Mouse (Mus musculus): Measurements from ENCODE around the gene Atf3.
"Not testable (repeated sequence)": the region's sequence is repeated elsewhere in the genome, so short reads cannot be mapped to it uniquely, and the experiment has no call there.

Gene Atf3

DNA sequence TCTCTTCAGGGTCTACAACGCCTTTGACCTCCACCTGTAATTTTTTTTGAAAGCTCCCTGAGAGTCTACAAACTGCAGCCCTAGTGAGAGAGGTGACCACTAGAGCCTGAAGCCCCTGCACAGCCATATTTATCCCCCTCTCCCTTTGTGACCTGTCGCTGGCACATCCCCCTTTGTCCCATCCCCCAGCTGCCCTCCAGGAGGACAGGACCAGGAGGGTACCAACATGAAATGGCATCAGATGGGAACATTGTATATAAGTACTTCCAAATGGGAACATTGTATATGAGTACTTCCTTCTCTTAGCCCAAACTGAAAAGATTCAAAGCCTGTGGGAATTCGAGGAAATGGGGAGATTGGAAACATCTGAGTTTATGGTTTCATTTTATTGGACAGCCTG is 53.1 kb downstream of the Atf3 start, which contains the start of gene Fam71a:
TSS of gene Fam71a (minus strand) at position 101 of the 400 bp plus-strand sequence.
- DNase-seq (ENCODE audit: extremely low read depth, insufficient read length, low spot score), result no peak

DNA sequence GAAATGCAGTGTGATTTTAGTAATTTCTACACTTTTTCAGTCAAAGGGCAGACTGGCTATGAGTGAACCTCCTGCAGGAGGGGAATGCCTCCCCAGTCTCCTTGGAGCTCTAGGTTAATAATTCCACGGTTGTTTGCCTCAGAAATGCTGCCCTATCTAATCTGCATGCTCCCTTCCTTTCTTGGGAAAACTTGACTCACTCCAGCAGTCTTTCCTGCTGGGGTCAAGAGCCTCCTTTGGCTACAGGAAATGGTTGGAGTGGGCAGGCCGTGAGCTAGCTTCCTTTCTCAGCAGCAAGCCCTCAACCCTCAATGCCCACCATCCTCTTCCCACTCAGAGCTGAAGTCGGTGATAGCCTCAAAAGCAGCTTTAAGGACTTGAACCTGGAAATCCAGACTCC is 63.5 kb downstream of the Atf3 start:
- DNase-seq (ENCODE audit: extremely low read depth, insufficient read length, low spot score), result no peak

DNA sequence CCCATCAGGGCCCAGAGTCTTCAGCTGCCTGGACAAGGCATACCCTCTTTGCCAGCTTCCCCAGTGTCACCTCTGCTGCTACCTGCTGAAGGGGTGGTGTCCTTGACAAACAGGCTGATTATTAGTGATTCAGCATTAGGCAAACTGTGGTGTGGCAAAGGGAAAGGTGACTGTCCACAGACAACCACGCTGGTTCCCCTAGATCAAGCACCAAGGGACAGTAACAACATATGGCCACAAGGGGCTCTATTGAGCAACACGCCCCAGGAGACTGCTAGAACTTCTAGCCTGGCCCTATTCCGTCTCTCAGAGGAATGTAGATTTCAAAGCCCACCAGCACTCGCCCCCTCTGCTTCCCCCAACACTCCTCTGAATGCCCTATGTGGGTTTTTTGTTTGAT is 64.8 kb downstream of the Atf3 start:
- DNase-seq (ENCODE audit: extremely low read depth, insufficient read length, low spot score), result no peak

GRCm38 (mm10) chr1:191150924-191151605 is 66.8 kb downstream of the Atf3 start:
- no peak for DNase-seq (ENCODE audit: extremely low read depth, insufficient read length, low spot score)

GRCm38 (mm10) chr1:191149489-191149888 is 68.3 kb downstream of the Atf3 start:
- DNase-seq (ENCODE audit: extremely low read depth, insufficient read length, low spot score), result not testable (repeated sequence)

DNA sequence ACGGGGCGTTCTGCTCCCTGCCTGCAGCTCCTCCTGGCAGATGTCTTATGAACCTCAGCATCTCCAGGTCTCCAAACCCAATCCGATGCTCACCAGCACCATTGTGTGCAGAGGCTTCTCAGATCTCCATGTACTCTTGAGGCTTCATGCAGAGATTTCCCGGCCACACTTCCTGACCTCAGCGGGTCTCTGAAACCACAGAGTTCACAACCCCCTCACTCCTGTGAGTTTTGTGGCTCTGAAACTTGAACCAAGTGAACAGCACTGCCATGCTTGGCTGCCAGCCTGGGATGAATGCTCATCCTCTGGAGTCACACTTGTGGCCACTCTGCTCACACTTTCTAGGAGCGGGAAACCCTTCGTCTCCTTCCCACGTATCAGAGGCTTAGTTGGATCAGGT is 76.9 kb downstream of the Atf3 start:
- DNase-seq (ENCODE audit: extremely low read depth, insufficient read length, low spot score), result peak; percentile 47

GRCm38 (mm10) chr1:191138874-191139495 is 78.9 kb downstream of the Atf3 start:
- DNase-seq (ENCODE audit: extremely low read depth, insufficient read length, low spot score), result no peak

DNA sequence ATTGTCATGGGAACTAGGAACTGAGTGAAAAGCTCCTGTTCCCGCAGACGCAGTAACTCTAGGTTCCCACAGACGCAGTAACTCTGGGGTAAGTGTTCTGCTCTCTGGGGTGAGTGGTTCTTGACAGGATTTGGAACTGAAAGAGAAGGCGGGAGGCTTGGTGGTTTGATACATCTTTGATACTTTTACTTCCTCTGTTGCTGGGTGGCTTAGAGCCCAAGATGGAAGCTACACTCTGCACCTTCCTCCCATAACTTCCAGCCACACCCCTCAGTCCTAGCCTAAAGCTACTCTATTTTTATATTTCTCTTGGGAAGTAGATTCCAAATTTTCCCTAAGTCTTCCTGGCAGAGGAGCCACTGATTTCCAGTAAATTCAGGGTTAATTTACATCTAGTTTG is 79.4 kb downstream of the Atf3 start:
- DNase-seq (ENCODE audit: extremely low read depth, insufficient read length, low spot score), result no peak

DNA sequence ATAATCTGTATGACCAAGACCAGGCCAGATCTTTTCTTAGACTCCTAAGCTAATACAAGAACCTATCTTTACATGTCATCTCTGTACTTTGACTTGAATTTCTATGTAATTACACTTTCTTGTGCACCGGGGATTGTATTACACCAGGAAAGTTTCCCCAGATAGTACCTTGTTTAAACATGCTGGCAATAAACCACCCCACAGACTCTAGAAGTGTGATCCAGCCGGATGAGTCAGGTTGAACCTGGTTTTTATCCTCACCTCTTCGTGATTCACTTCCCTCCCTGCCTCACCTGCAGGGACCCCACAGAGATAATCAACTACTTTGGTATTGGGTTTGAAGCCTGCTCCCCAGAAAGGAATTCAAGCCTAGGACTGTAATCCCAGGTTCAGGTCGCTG is 82.4 kb downstream of the Atf3 start:
- DNase-seq (ENCODE audit: extremely low read depth, insufficient read length, low spot score), result no peak

DNA sequence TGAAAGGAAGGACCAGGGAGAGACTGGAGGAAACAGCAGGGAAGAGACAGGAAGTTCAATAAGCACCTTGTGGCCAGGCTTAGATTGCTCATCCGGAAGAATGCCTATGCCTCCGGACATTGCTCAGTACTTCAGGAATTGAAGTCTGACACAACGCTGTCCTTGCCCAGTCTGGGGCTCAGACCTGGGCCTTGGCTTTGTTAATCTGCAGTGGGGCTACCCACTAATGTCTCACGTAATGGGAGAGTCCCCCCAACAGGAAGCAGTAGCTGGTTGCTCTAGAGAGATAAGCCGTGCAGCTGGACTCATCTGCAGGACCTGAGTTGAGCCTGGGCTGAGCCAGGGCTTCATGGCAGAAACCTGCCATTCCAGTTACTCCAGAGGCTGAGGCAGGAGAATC is 84.9 kb downstream of the Atf3 start:
- DNase-seq (ENCODE audit: extremely low read depth, insufficient read length, low spot score), result no peak

DNA sequence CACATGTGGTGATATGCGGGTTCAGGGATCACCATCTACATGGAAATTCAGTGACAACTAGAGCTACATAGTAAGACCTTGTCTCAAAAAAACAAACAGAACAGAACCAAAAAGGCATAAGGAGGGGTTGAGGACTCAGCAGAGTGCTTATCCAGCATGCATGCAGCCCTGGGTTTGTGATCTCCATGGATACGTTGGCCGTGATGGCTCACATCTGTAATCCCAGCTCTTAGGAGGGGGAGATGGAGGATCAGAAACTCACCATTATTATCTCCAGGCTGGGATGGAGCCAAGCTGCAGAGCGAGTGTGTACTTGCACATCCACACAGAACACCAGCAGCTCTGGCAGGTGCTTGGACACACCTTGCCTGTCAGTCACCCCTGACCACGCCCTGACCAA is 85.6 kb downstream of the Atf3 start:
- DNase-seq (ENCODE audit: extremely low read depth, insufficient read length, low spot score), result no peak

- DNase-seq (ENCODE audit: extremely low read depth, insufficient read length, low spot score), result no peak
Observed at GRCm38 (mm10) chr1:191131692-191132091, 86.1 kb downstream of the Atf3 start.

DNA sequence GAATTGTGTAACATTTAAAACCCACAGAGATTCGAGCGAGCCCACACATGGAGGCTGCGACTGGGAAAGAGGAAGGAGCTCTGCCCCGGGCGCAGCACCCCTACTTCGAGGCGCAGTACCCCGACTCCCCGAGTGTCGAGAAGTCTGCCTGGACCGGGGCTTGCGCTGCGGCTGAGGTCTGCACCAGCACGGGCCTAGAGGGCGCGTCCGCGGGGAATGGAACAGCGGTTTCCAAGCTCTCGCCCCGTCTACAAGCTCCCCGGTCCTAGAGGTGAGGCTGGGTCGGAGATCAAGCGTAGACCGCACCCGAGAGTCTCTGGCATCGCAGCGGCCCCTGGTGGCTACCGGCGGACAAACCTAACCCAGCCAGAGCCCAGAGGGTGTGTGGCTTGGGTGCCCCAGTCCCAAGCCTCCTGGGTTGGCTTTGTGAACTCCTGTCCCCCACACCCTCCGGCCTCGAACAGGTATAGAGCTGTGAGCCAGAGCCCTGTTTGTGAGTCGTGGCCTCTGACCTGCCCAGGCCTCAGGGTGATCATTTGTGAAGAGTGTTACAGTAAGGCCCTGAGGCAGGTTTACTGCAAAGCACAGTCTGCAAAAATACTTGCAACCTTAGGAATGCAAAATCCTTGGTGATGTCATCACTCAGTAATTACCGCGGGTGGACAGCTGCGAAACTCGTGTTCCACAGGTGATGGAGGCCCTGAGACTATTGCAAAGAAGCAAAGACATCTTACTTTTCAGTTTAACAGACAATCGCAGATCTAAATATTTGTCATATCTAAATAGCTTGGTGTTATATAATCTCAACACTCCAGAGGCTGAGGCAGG is 91.8 kb downstream of the Atf3 start:
- peak; percentile 58 for DNase-seq (ENCODE audit: extremely low read depth, insufficient read length, low spot score)

DNA sequence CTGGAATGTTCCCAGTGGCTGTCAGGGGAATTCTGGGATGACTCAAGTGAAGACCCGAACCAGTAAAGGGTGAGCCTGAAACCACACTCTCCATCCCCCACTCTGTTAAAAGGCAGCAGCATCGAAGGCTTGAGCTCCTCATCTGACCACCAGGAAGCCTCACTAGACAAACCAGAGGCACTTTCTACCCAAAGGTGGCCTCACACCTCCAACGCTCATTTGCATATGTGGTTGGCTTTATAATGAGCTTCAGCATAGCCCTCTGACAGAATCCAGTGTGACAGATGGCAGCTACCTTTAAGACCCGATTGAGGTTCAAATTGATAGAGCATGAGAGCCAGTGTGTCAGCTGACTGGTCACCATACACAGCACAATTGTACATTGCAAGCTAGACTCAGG is 93.6 kb downstream of the Atf3 start:
- DNase-seq (ENCODE audit: extremely low read depth, insufficient read length, low spot score), result no peak

- DNase-seq (ENCODE audit: extremely low read depth, insufficient read length, low spot score), result peak; percentile 35
Observed at GRCm38 (mm10) chr1:191123696-191124095, 94.1 kb downstream of the Atf3 start.

DNA sequence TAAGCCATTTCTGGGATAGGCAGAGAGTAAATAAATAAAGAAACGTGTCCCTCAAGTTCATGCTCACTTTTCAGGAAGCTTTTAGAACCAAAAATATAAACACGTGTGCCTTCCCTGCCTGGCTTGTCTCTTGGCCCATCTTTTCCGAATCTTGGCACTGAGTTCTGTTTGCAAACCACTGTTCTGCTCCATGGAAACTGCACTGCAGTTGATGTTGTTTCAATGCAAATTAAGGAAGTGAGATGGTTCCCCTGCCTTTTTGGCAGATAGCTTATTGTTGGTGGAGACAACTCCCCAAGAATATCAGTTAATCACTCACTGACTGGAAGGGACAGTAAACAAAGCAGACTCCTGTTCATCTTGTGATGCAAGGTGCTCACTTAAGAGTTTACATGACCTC is 95.1 kb downstream of the Atf3 start:
- DNase-seq (ENCODE audit: extremely low read depth, insufficient read length, low spot score), result no peak
